Mouse (Mus musculus) ovary, postnatal 36 days (tissue): ENCODE data around the gene Kdf1.
"Not testable (repeated sequence)": the region's sequence is repeated elsewhere in the genome, so short reads cannot be mapped to it uniquely, and the experiment has no call there.

ENCODE experiments used
- DNase-seq: peaks from one replicate; pipeline ENCODE4 v3.0.0; 2022; ENCODE audit warnings: low spot score, mixed read lengths

Kdf1 gene

DNA sequence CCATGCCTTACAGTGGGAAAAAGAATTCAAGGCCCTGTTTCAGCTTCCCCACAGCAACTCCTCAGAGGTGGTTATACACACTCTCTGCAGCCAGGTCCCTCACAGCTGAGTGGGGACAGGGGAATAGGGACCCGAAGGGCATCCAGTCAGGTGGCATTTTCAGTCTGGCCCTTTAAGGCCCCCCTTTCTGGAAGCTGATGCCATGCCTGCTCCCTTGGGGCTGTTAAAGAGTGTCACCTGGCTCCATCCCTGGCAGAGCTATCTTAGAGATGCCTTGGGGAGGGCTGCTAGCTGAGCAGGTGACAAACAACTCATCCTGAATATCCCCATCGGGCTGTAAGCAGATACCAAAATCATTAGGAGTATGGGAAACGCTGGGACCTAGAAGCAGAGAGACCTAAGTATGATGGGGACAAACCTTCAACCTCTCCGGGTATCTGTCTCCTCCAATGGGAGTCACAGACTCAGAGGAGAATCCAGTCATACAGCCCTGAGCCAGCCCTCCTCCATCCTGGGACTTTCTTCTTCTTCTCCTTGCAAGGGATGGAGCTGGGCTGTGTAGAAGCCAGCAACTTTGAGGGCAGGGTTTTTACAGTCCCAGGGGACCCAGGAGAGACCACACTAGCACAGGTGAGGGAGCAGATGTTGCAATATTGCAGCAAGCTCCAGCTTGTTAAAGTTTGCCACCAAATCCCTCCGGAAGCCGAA is 21.9 kb upstream of the Kdf1 start:
- DNase-seq = no peak

DNA sequence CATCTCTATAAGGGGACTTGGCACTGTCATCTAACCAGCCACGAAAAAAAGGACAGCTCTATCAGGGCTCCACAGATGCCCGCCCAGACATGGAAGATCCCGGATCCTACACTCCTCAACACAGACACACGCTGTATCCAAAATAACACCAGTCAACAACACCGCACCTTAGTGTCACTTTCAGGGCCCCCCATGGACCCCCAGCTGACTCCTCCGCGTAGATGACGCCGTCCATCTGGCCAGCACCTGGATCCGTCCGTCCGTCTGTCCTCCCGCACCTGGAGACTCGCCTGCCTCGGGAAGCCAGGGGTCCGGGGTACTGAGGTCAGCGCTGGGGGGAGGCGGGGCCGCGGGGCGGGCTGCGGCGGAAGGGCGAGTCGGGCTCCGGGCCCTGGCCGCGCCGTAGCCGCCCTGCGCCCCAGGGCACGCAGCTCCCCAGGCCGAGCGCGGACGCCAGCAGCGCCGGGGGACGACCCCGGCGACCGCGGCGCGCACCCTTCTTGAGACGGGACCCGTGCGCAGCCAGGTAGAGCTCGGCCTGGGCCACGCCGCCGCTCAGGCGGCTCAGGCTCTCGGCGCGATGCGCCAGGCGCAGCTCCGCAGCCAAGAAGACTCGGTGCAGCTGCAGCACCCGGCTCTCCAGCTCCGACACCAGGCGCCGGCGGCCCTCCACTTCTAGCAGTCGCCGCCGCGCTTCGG is 21.2 kb upstream of the Kdf1 start:
- peak; percentile 27 for DNase-seq

DNA sequence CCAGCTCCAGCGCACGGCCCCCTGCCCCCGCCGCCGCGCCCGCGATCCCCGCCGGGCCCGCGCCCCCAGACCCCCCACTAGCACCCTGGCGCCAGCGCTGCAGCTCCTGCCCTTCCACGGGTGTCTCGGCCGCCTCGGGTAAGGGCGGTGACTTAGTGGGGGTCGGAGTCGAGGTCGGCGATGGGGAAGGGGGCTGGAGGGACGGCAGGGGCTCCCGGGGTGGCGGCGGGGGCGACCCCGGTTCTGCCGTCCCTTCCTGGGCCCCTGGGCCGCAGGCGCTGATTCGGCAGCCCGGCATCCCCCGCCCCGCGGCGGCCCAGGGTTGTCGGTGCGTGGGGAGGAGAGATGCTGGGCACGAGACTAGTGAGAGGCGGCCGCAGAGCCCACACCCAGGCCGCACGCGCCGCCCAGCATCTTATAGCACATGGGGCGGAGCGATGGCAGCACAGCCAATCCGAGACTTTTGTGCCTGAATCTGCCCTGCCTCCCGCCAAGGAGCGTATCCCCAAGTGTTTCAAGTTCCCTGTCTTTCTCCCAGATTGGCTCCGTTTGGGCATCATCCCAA is 20.5 kb upstream of the Kdf1 start, which contains the start of gene Trnp1:
Gene Trnp1, minus strand, starts transcription at position 391 of the 565 bp plus-strand sequence.
- DNase-seq = peak; percentile 54

DNA sequence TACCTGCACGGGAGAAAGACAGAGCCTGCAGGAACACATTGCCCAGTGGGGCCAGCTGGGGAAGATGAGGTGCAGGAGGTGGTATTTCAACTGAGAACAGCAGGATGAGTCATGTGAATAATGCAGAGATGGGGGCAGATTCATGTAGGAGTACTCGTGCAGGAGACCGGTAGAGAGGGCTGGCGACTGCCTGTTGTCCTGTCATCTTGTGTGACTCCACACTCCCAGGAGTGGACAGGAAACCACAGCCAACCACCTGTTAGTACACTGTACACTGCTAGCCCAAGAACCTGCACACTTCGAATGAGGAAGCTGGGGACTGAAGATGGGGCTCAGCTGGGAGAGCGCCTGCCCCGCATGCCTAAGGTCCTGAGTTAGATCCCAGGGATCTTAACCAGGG is 17.2 kb upstream of the Kdf1 start:
- no peak for DNase-seq

DNA sequence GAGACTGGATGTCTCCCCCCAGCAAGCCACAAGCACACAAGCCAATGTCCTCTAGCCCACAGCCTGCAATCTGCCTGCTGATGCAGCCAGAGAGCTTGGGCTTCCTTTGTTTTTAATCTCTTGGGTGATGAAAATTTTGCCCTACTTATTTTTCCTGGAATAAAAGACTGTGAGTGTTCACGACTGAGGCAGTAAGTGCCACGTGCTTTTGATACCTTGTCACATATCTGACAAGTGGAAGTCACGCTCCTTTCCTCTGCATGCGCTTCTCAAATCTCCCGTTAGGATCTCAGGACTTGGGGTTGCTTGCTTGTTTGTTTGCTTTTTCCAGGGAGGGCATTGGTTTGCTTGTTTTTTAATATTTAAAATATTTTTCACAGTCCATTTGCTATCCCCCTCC is 14.5 kb upstream of the Kdf1 start:
- DNase-seq = no peak

DNA sequence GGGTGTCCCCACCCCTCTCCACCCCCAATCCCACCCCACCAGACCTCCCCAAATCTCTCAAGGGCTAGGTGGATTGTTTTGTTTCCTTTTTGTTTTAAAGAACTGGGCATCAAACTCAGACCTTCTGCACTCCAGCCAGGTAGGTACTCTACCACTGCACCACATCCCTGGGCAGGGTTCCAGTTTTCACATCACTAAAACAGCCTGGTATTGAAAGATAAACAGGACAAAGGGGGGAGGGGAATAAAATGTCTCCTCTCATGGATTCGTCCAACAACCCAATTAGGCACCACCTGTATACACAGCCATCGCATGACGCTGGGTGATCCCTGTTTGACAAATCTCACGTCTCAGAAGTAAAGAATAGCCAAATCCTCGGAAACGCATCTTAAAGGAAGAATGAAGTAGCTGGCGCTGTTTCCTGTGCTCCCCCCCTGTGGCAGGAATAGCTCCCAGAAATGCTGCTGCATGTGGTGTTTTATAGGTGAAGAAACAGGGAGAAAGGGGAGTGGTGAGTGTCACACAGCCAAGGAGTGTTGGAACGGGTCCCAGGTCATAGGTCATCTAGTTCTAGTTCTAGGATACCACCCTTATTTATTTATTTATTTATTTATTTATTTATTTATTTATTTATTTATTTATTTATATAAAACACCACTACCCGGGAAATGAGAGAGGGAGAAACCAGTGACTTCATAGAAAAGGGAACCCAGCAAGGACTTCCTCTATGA is 13.8 kb upstream of the Kdf1 start:
- no peak for DNase-seq

DNA sequence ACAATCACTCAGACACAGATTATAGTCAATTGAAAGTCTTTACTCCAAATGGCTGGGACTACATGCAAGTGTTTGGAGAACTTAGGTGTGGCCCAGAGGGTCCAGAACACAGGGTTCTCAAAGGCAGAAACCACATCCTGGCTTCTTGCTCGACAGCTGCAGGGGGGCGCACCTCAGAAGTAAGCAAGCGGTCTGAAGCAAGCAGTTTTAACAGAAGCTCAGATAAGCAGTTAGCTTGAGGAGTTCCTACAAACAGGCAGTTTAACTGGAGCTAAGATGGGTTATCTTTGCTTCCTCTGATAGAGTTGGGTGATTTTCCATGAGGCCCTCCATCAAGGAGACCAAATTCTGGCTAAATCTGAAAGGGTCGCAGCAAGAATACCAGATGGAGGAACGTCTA is 12.2 kb upstream of the Kdf1 start:
- no peak for DNase-seq

DNA sequence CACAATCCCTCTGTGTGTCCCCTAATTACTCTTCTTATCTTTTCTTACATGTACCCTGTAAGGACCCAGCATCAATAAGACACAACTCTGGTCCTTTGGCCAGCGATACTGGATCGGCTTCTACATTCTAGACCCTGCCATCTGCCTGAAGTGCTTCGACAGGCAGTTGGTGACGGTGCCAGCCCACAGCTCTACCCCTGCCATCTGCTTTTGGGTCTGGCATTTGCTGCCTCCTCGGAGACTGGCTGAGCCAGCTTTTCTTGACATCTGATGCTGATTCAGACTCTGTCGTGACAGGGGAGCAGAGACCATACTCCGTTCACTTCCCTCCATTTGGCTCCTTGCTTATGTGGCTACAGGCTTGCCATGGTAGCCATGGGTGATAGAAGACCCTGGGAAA is 9.8 kb upstream of the Kdf1 start:
- DNase-seq = no peak

DNA sequence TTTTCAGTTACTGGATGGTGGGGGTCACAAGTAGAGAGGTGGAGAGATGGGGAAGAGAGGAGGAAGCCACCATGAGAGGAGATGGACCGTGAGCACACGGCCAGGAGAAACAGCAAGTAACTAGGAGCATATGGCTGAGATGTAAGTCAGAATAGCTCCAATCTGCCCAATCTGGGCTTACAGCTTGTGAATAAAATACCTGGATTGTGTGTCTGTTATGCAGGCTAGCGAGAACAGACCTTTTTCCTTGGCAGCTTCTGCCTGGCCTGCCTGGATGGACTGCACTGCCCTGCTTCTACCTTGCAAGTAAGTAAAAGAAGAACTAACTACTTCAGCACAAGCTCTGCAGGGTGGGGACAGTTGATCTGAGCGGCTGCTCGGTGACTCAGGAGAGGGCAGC is 7.7 kb upstream of the Kdf1 start:
- no peak for DNase-seq

DNA sequence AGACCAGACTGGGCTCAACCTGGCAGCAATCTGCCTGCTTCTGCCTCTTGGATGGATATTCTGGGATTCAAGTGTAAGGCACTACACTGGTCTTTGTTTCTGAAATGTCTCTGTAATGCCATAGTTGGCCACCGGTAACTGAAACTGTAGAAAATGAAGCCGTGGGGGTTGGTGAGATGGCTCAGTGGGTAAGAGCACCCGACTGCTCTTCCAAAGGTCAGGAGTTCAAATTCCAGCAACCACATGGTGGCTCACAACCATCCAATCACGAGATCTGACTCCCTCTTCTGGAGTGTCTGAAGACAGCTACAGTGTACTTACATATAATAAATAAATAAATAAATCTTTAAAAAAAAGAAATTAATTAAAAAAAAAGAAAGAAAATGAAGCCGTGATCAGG is 6.3 kb upstream of the Kdf1 start:
- DNase-seq = not testable (repeated sequence)

DNA sequence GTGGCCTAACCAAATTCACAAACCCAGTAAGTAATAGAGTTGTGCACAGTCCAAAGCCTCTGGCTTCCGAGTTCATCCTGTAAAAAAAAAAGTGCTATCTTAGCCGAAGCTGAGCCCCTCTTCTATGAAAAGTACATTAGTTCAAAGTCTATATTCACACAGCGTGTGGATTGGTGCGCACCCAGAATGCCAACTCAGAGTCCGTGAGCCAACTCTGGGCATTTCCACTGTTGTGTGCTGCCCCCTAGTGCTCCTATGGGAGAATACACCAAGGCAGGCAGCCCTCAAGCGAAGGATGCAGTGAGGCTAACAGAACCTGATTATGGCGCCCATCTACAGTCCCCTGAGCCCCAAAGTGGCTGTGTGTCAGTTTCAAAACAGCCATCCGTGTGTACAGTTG is 5.8 kb upstream of the Kdf1 start:
- DNase-seq = peak; percentile 65

DNA sequence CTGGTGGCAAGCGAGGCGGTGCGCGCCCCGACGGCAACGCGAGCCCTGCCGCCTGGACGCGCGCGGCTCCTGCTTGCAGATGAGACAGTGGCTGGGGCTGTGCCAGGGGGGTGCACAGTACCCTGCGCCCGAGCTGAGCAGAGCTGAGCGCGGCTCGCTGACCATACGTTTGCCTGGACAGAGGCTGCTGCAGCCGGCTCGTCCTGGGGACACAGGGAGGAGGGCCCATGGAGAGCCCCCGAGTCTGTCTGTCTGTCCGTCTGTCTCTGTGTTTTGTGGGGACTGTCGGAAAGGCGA is 554 bp downstream of the Kdf1 start:
- peak; percentile 19 for DNase-seq

DNA sequence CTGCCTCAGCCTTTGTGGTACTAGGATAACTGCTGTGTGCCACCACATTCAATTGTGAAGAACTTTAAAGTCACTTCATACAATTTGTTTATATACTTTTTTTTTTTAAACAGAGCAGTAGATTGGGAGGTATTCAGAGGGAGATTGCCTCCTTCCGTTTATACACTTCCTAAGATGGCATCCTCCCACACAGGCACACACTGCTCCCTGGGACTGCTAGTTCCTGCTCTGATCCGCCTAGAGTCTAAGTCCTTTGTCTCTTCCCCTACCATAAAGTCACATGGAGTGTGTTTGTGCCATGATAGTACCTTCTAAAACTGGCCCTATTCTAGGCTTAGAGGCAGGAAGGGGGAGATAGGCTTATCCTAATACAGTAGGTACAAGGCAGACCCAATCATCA is 2.7 kb downstream of the Kdf1 start:
- DNase-seq = no peak

DNA sequence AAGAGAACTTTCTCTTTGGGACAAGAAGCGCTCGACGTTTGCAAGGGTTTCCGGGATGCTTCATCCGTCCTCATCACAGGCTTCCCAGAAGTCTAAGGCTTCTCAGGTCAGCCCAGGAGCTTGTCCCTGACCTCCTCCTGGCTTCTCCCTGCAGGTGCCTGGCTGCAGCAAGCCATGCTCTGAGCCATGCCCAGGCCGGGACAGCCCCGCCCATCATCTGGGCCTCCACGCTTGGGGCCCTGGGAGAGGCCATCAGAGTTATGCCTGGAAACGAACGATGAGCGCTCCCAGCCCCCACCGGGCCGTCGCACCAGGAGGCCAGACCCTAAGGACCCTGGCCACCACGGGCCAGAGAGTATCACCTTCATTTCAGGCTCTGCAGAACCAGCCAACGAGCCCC is 9.0 kb downstream of the Kdf1 start:
- DNase-seq = no peak

DNA sequence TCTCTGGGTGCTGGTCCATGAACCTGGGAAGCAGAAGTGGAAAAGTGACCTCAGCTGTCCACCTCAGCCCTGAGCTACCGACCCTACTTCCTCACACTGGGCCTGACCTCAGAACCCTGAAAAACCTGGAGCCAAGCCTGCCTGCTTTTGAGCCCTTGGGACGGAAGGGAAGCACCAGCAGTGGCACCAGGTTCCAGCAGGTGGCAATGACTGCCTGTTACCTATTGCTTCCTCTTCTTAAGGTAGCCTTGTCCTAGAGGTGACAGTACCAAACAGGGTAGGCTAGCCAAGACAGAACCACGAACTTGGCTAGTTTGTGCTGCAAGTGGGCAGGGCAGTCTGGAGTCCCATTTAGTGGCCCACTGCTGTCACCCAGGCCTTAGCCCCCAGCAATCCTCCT is 14.0 kb downstream of the Kdf1 start:
- no peak for DNase-seq

DNA sequence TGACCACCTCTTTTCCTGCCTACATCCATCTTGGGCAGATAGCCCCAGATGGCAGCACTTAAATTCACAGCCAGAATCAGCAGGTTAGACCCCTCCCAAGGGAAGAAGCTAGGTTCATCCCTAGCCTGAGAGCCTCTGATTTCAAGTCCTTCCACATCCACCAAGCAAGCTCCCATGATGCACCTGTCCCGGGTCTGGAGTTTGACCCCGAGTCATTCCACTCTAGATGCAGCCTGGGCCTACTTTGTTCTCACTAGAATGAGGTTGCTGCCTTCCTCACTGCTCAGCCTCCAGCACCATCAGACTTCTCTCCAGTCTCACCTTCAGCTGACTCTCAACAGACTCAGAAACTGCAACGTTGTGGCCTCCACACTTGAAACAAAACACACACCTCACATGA is 17.3 kb downstream of the Kdf1 start:
- DNase-seq = no peak

DNA sequence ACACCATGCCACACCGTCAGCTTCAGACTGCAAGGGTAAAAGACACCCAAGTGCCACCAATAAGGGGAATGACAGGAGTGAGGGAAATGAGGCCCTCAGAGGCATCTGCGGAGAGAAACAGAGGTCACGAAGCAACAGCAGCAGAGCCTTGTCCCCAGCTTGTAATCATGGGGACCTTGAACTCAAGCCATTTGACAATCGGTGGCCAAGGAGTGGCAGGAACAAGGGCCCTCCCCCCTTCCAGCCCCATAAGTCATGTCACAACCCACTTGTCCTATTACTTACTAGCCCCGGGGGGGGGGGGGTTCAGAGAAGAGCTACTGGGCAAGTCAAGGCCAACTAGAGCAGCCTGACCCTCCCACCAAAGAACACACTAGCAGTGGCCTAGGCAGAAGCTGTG is 17.9 kb downstream of the Kdf1 start:
- no peak for DNase-seq

DNA sequence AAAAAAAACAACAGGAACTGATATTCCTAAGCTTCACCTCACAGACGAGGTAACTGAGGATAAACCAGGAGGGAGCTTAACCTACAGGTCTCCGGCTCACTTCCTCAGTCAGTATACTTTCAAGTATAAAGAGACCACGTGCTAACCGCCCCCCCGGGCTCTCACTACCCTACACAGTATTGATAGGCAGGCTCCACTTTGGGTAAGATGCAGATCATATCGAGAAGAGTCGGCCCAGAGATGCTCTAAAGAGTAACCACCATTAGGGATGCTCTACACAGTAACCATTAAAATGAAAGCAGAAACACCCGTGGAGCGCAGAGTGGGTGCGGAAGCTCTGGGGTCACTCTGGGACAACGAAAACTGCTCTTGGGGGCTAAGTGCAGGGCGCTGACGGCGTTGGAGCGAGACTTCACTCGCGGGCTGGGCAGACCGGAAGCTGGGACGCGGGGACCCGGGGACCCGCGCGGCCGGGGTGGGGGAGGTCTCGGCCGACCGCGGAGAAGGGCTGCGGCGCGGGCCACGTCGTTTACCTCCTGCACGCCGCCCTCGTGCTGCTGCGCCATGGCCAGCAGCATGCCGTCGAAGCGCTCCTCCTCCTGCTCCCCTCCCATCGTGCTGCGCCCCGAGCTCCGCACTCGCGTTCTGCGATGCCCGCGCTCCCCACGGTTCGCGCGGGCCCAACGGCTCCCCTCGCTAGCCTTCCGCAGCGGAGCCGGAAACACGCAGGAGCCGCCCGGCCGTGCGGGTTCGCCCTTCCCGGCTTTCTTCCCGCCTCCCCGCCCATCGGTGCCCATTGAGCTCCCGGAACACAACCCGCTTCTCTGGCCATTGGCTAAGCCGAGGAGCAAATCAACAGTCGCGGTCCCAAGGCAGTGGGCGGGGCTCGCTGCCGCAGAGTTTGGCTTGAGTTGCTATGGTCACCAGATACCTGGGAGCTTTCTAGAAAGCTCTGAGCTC is 26.8 kb downstream of the Kdf1 start, which contains the start of gene Nudc:
Gene Nudc, minus strand, starts transcription at position 725 of the 960 bp plus-strand sequence.
- peak; percentile 95 for DNase-seq

DNA sequence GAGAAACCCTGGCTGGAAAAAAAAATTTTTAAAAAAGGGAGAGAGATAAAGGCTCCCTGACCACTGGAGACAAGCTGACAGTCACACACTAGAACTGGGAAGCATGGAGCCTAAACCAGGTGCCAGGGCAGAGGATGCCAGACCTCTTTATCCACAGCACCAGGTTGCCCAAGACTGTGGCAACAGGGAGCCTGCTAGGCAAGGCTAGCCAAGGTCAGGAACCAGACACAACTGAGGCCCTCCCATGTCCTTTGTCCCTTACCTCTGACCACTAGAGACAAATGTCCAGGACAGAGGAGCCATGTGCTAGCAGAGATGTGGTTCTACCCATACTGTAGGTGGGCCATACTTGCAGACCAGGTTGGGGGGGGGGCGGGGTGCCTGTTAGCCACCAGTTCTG is 33.3 kb downstream of the Kdf1 start:
- DNase-seq = no peak

DNA sequence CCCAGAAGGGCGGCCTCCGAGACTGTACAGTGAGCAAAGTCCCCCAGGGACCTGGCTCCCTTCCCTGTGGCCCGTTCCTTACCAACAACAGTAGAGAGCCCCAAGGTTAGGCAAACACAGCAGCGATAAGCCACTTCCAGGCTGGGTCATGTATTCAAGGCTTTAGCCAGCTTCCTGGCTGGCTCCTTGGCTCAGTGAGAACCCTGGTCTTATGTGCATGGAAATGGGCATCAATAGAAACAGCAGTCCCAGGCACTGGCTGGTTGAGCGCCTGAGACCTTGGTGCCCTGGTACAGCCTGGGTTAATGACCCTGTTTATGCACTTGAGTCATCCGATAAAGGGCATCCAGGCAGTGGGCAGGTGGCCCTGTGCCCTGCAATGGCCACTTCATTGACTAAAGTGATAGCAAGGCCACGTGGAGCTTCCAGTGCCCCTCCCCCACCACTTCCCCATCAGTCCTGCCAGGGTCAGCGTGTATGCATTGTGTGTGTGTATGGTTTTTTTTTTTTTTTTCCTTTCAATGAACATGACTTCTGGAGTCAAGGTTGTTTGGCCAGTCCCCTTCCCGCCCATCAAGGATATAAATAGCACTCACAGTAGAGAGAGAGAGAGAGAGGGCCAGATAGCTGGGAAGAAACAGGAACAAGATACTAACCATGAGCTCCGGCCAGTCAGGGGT is 34.1 kb downstream of the Kdf1 start, which contains the start of gene Nr0b2:
Gene Nr0b2, plus strand, starts transcription at position 609 of the 680 bp plus-strand sequence.
- DNase-seq = peak; percentile 63
